Mouse (Mus musculus): Measurements from ENCODE around the gene Nmrk2.

- TF ChIP-seq CTCF (IDR thresholded peaks at IDR 0.05; ENCODE audit: low read depth) (no peak), EP300 (IDR thresholded peaks at IDR 0.05; ENCODE audit: low read depth) (no peak)
These were observed 36.7 kb downstream of the Nmrk2 start for GRCm38 (mm10) chr10:81165118-81165517.
